Mouse (Mus musculus) left cerebral cortex, adult 2 months (tissue): ENCODE results near the gene Spata9. TPM values are rescaled to one million over a fixed set of nuclear protein-coding genes. Genes with fewer than 3 reads are reported as not detected.

Source experiments
- DNase-seq, 2 experiments: peaks; one replicate each; pipeline ENCODE4 v3.0.0; 2021 to 2022; ENCODE audit warnings: low spot score in 2 of 2, mixed read lengths in 1 of 2; ENCODE audit errors: extremely low spot score in 1 of 2
- H3K27ac ChIP-seq: fragments of 200-600 bp; 2 replicates; pipeline ENCODE4 v1.8.1; 2022
- H3K4me3 ChIP-seq: fragments of 200-600 bp; 2 replicates; pipeline ENCODE4 v1.8.1; 2022
- CTCF ChIP-seq: fragments of 200-600 bp; IDR thresholded peaks from 2 replicates; pipeline ENCODE4 v1.8.1; 2022; ENCODE audit warnings: antibody characterized with exemption, mild to moderate bottlenecking, moderate library complexity
- intact Hi-C: fragments of 180-260 bp; cut with DNase I; formaldehyde crosslinking; loops from one replicate; pipeline ENCODE4 v1.15.1; 2025
- total RNA-seq, 2 experiments: library from RNA; stranded (reverse); gene quantifications; 2 replicates each; pipeline ENCODE4 v1.2.3; 2021

Spata9 gene
- total RNA-seq, 2 experiments from 2014 or later, result not detected

GRCm38 (mm10) chr13:75943189-75944043 lies 23.5 kb upstream of the Spata9 start, which contains the start of gene Rhobtb3:
Rhobtb3 (minus strand) TSS chr13:75943925.
- peak within 1 kb of the TSS; percentile 91 for H3K4me3 ChIP-seq
- TF ChIP-seq CTCF, result no peak

GRCm38 (mm10) chr13:75944044-75944820 lies 22.7 kb upstream of the Spata9 start:
- intact Hi-C loops, result loop anchor here (5.0 kb wide), 1 partner anchor 153 kb away; the partner anchor contains the start of genes Arsk and Ttc37
- peak overlapping the region; percentile 93 for H3K27ac ChIP-seq
- H3K4me3 ChIP-seq, result peak overlapping the region; percentile 91
- no peak for TF ChIP-seq CTCF
- DNase-seq, result no peak

More at GRCm38 (mm10) chr13:75943189-75944043, 23.5 kb upstream of the Spata9 start, which contains the start of gene Rhobtb3:
- H3K27ac ChIP-seq, result peak within 1 kb of the TSS; percentile 93
- intact Hi-C loops, result loop anchor here (1.0 to 5.0 kb wide), 3 partner anchors 75 to 154 kb away; partner anchors contain the start of genes Arsk, Rfesd and Ttc37
- DNase-seq, result peak; percentile 67 to 74

- Histone ChIP-seq H3K27ac (no peak overlapping the region), H3K4me3 (no peak overlapping the region)
- intact Hi-C loops, result no loop called here
- no peak for TF ChIP-seq CTCF
- no peak for DNase-seq
Measured at GRCm38 (mm10) chr13:75950295-75950694, 16.7 kb upstream of the Spata9 start.

GRCm38 (mm10) chr13:75955357-75955992 lies 11.5 kb upstream of the Spata9 start:
- no peak for TF ChIP-seq CTCF
- Histone ChIP-seq H3K27ac (no peak overlapping the region), H3K4me3 (no peak overlapping the region)
- intact Hi-C loops, result no loop called here
- DNase-seq, result no peak

- intact Hi-C loops, result no loop called here
- no peak for TF ChIP-seq CTCF
Measured at GRCm38 (mm10) chr13:75974481-75974880, 7.5 kb downstream of the Spata9 start.

GRCm38 (mm10) chr13:75975629-75976028 lies 8.7 kb downstream of the Spata9 start:
- Histone ChIP-seq H3K27ac (no peak overlapping the region), H3K4me3 (no peak overlapping the region)
- no peak for DNase-seq
- TF ChIP-seq CTCF, result no peak
- intact Hi-C loops, result no loop called here

More at GRCm38 (mm10) chr13:75974481-75974880, 7.5 kb downstream of the Spata9 start:
- no peak for DNase-seq
- Histone ChIP-seq H3K4me3 (no peak overlapping the region), H3K27ac (no peak overlapping the region)

GRCm38 (mm10) chr13:75976218-75976617 lies 9.3 kb downstream of the Spata9 start:
- H3K4me3 ChIP-seq, result no peak overlapping the region
- no peak overlapping the region for H3K27ac ChIP-seq
- TF ChIP-seq CTCF, result no peak
- intact Hi-C loops, result no loop called here
- no peak for DNase-seq

- Histone ChIP-seq H3K4me3 (no peak overlapping the region), H3K27ac (no peak overlapping the region)
- intact Hi-C loops, result no loop called here
- DNase-seq, result no peak
- no peak for TF ChIP-seq CTCF
Measured at GRCm38 (mm10) chr13:75976649-75977048, 9.7 kb downstream of the Spata9 start.

GRCm38 (mm10) chr13:75981901-75982300 lies 15.0 kb downstream of the Spata9 start:
- H3K27ac ChIP-seq, result no peak overlapping the region
- intact Hi-C loops, result no loop called here

GRCm38 (mm10) chr13:75988096-75988495 lies 21.1 kb downstream of the Spata9 start:
- DNase-seq, result no peak
- peak overlapping the region; percentile 61; the same call in 1 of the 2 replicates for H3K27ac ChIP-seq
- TF ChIP-seq CTCF, result no peak
- intact Hi-C loops, result no loop called here
- H3K4me3 ChIP-seq, result no peak overlapping the region

More at GRCm38 (mm10) chr13:75981901-75982300, 15.0 kb downstream of the Spata9 start:
- no peak overlapping the region for H3K4me3 ChIP-seq
- TF ChIP-seq CTCF, result peak; percentile 28; the same call in 1 of the 2 replicates
- DNase-seq, result no peak

- intact Hi-C loops, result no loop called here
- no peak for DNase-seq
- TF ChIP-seq CTCF, result no peak
- Histone ChIP-seq H3K4me3 (no peak overlapping the region), H3K27ac (no peak overlapping the region)
Measured at GRCm38 (mm10) chr13:75992169-75993028, 25.4 kb downstream of the Spata9 start.
